Mouse (Mus musculus): ENCODE results near the gene Klhl3.

DNA sequence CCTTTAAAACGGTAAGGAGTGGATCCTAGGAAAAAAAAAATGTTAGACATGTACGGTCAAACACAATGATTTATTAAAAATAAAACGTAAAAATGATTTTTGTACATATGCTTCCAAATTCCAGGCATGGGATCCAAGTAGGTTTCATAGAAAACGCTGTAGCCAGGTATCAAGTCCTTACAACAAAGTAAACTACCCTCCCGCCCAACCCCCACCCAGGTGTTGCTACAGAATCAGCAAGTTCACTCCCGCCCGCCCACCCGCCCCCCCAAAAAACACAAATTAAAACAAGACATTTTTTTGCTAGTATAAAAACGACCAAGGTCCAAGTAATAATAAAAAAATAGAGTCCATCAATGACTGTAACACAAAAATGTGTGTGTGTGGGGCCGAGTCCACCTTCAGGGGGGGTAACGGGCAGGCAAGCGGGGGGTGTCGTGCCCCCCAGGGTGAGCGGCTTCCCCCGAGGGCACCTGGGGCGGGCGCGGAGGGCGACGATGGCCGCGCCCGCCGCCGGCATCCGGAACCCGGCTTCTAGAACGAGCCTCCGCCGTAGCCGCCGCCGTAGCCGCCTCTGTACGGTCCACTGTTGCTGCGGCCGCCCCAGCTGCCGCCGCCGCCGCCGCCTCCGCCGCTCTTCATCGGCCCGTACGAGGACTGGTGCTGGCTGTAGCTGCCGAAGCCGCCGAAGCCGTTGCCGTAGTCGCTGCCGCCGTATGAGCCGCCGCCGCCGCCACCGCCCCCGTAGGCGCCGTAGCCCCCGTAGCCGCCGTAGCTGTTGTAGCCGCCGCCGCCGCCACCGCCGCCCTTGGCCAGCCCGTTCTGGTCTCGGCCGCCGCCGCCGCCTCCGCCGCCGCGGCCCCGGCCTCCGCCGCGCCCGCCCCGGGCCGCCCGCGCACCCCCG is 13.7 kb upstream of the Klhl3 start:
- TF ChIP-seq POLR2A (IDR thresholded peaks at IDR 0.05; ENCODE audit: control insufficient read depth, extremely low read depth, insufficient read depth, low read length, poor library complexity) (no peak), CTCF (IDR thresholded peaks at IDR 0.05; ENCODE audit: borderline replicate concordance, control insufficient read depth, extremely low read depth, insufficient read depth, low read length, poor library complexity) (no peak)
